Mouse (Mus musculus) midbrain, embryonic 10.5 days (tissue): ENCODE results near the gene Nop16. TPM values are rescaled to one million over a fixed set of nuclear protein-coding genes. Genes with fewer than 3 reads are reported as not detected.

Experiments
- DNase-seq: peaks from one replicate; pipeline ENCODE4 v3.0.0-alpha.2; 2017; ENCODE audit warnings: low spot score
- H3K27ac ChIP-seq: fragments of 300-500 bp; sonication (generic); replicated peaks from 2 replicates; pipeline ENCODE4 v1.5.1; 2016; ENCODE audit warnings: mild to moderate bottlenecking
- H3K27me3 ChIP-seq: fragments of 300-500 bp; sonication (generic); 2 replicates; pipeline ENCODE4 v1.6.1; 2016; ENCODE audit warnings: low read depth, mild to moderate bottlenecking; ENCODE audit not compliant: poor library complexity, severe bottlenecking
- H3K36me3 ChIP-seq: fragments of 300-500 bp; sonication (generic); 2 replicates; pipeline ENCODE4 v1.6.1; 2016; ENCODE audit warnings: mild to moderate bottlenecking, moderate library complexity
- H3K4me1 ChIP-seq: fragments of 300-500 bp; sonication (generic); 2 replicates; pipeline ENCODE4 v1.6.1; 2016
- H3K4me3 ChIP-seq: fragments of 300-500 bp; sonication (generic); 2 replicates; pipeline ENCODE4 v1.5.1; 2016; ENCODE audit warnings: mild to moderate bottlenecking, moderate library complexity
- H3K9me3 ChIP-seq: fragments of 300-500 bp; sonication (generic); replicated peaks from 2 replicates; pipeline ENCODE4 v1.6.1; 2016; ENCODE audit warnings: mild to moderate bottlenecking
- WGBS: fragments of 180-500 bp; shearing (Covaris S2); methylation state at CpG from one replicate; pipeline ENCODE4 v1.1.7; 2016; 5-methylcytosine and 5-hydroxymethylcytosine counted together
- polyA plus RNA-seq: library from polyadenylated mRNA; unstranded; fragments of >200 nt; fragmentation: Nextera tagmentation; extraction: Ambion mirVana; gene quantifications from 2 replicates; pipeline ENCODE4 v1.2.1, GENCODE M21; 2016

Nop16 gene
- polyA plus RNA-seq, 1 experiment from 2014 or later, result 105 TPM

GRCm38 (mm10) chr13:54589414-54589995, 385 bp downstream of the Nop16 start:
- Histone ChIP-seq H3K9me3 (no peaks in the 10 kb centered on the region), H3K27ac (peak overlapping the region; percentile 87), H3K4me1 (peaks cover 26% of the 10 kb centered on the region), H3K36me3 (peaks cover 46% of the 10 kb centered on the region), H3K27me3 (no peaks in the 10 kb centered on the region), H3K4me3 (peak overlapping the region; percentile 93)
- 3% methylated on average over 24 of the region's 24 CpGs for WGBS
- no peak for DNase-seq

- Histone ChIP-seq H3K27me3 (no peaks in the 10 kb centered on the region), H3K27ac (no peak overlapping the region), H3K9me3 (no peaks in the 10 kb centered on the region), H3K36me3 (peaks cover 79% of the 10 kb centered on the region), H3K4me3 (no peak overlapping the region), H3K4me1 (peaks cover 15% of the 10 kb centered on the region)
- DNase-seq, result no peak
- 93% methylated on average over 11 of the region's 11 CpGs for WGBS
Measured at GRCm38 (mm10) chr13:54585831-54586230, 4.1 kb downstream of the Nop16 start.

GRCm38 (mm10) chr13:54582860-54583259, 7.0 kb downstream of the Nop16 start:
- 92% methylated on average over 5 of the region's 5 CpGs for WGBS
- Histone ChIP-seq H3K27me3 (no peaks in the 10 kb centered on the region), H3K4me1 (peaks cover 4% of the 10 kb centered on the region; the same call in 1 of the 2 replicates), H3K4me3 (no peak overlapping the region), H3K9me3 (no peaks in the 10 kb centered on the region), H3K27ac (no peak overlapping the region), H3K36me3 (peaks cover 100% of the 10 kb centered on the region)
- no peak for DNase-seq

GRCm38 (mm10) chr13:54582126-54582525, 7.8 kb downstream of the Nop16 start:
- DNase-seq, result no peak
- H3K27ac ChIP-seq, result no peak overlapping the region
- 90% methylated on average over 10 of the region's 10 CpGs for WGBS
- peaks cover 6% of the 10 kb centered on the region; the same call in 1 of the 2 replicates for H3K4me1 ChIP-seq
- no peaks in the 10 kb centered on the region for H3K27me3 ChIP-seq
- H3K9me3 ChIP-seq, result no peaks in the 10 kb centered on the region
- H3K36me3 ChIP-seq, result peaks cover 100% of the 10 kb centered on the region
- no peak overlapping the region for H3K4me3 ChIP-seq

- Histone ChIP-seq H3K4me3 (no peak overlapping the region), H3K9me3 (no peaks in the 10 kb centered on the region), H3K27me3 (no peaks in the 10 kb centered on the region), H3K36me3 (peaks cover 99% of the 10 kb centered on the region), H3K27ac (no peak overlapping the region), H3K4me1 (peaks cover 13% of the 10 kb centered on the region)
- no peak for DNase-seq
- 81% methylated on average over 2 of the region's 2 CpGs for WGBS
Measured at GRCm38 (mm10) chr13:54581385-54581784, 8.5 kb downstream of the Nop16 start.

GRCm38 (mm10) chr13:54577652-54578507, 12.0 kb downstream of the Nop16 start:
- peaks cover 66% of the 10 kb centered on the region for H3K36me3 ChIP-seq
- DNase-seq, result no peak
- H3K9me3 ChIP-seq, result no peaks in the 10 kb centered on the region
- H3K4me3 ChIP-seq, result no peak overlapping the region
- WGBS, result 86% methylated on average over 21 of the region's 21 CpGs
- no peak overlapping the region for H3K27ac ChIP-seq
- H3K27me3 ChIP-seq, result peaks cover 16% of the 10 kb centered on the region
- H3K4me1 ChIP-seq, result peaks cover 35% of the 10 kb centered on the region

- 3% methylated on average over 19 of the region's 19 CpGs for WGBS
- Histone ChIP-seq H3K27me3 (peaks cover 19% of the 10 kb centered on the region), H3K27ac (peak overlapping the region; percentile 93), H3K9me3 (no peaks in the 10 kb centered on the region), H3K4me3 (peak overlapping the region; percentile 80), H3K4me1 (peaks cover 41% of the 10 kb centered on the region), H3K36me3 (peaks cover 42% of the 10 kb centered on the region)
- DNase-seq, result no peak
Measured at GRCm38 (mm10) chr13:54575489-54575888, 14.4 kb downstream of the Nop16 start.

- Histone ChIP-seq H3K36me3 (peaks cover 37% of the 10 kb centered on the region), H3K9me3 (no peaks in the 10 kb centered on the region), H3K4me3 (peak within 1 kb of the TSS; percentile 80), H3K27me3 (peaks cover 19% of the 10 kb centered on the region), H3K27ac (peak within 1 kb of the TSS; percentile 93), H3K4me1 (peaks cover 41% of the 10 kb centered on the region)
- under 1% methylated on average over 55 of the region's 55 CpGs for WGBS
- peak; percentile 87 for DNase-seq
Measured at GRCm38 (mm10) chr13:54574854-54575481, 14.9 kb downstream of the Nop16 start, which contains the start of gene Arl10. Gene Arl10 (plus strand): TSS chr13:54575015.

GRCm38 (mm10) chr13:54572621-54573020, 17.3 kb downstream of the Nop16 start:
- H3K27me3 ChIP-seq, result peaks cover 19% of the 10 kb centered on the region

GRCm38 (mm10) chr13:54571637-54572036, 18.3 kb downstream of the Nop16 start:
- Histone ChIP-seq H3K4me1 (peaks cover 30% of the 10 kb centered on the region), H3K36me3 (peaks cover 4% of the 10 kb centered on the region), H3K27ac (no peak overlapping the region), H3K4me3 (no peak overlapping the region), H3K9me3 (no peaks in the 10 kb centered on the region), H3K27me3 (peaks cover 19% of the 10 kb centered on the region)
- WGBS, result 33% methylated on average over 2 of the region's 2 CpGs
- no peak for DNase-seq

More at GRCm38 (mm10) chr13:54572621-54573020, 17.3 kb downstream of the Nop16 start:
- WGBS, result 82% methylated on average over 4 of the region's 4 CpGs
- Histone ChIP-seq H3K27ac (no peak overlapping the region), H3K4me3 (no peak overlapping the region), H3K4me1 (peaks cover 36% of the 10 kb centered on the region), H3K9me3 (no peaks in the 10 kb centered on the region), H3K36me3 (peaks cover 14% of the 10 kb centered on the region)
- no peak for DNase-seq

GRCm38 (mm10) chr13:54570736-54571135, 19.2 kb downstream of the Nop16 start:
- H3K9me3 ChIP-seq, result no peaks in the 10 kb centered on the region
- H3K27ac ChIP-seq, result no peak overlapping the region
- no peak overlapping the region for H3K4me3 ChIP-seq
- no peak for DNase-seq
- 79% methylated on average over 4 of the region's 4 CpGs for WGBS
- no peaks in the 10 kb centered on the region for H3K36me3 ChIP-seq
- peaks cover 19% of the 10 kb centered on the region for H3K27me3 ChIP-seq
- H3K4me1 ChIP-seq, result peaks cover 25% of the 10 kb centered on the region

GRCm38 (mm10) chr13:54569282-54569681, 20.6 kb downstream of the Nop16 start:
- no peak for DNase-seq
- peaks cover 17% of the 10 kb centered on the region for H3K27me3 ChIP-seq
- 56% methylated on average over 1 of the region's 1 CpGs for WGBS
- no peak overlapping the region for H3K27ac ChIP-seq
- H3K4me3 ChIP-seq, result no peak overlapping the region
- peaks cover 18% of the 10 kb centered on the region for H3K4me1 ChIP-seq
- no peaks in the 10 kb centered on the region for H3K36me3 ChIP-seq
- H3K9me3 ChIP-seq, result no peaks in the 10 kb centered on the region
